Mouse (Mus musculus) hindbrain, postnatal 0 days (tissue): Measurements from ENCODE around the gene Tmco1. TPM values are rescaled to one million over a fixed set of nuclear protein-coding genes. Genes with fewer than 3 reads are reported as not detected.
A peak's percentile ranks its signal among the peaks of the same experiment; 100 is the strongest.

Experiments used
- ATAC-seq: fragments of 200-750 bp; cut with Nextera tagmentation; 2 replicates; pipeline ENCODE4 v1.8.0; 2017; ENCODE audit warnings: mild to moderate bottlenecking, moderate TSS enrichment, moderate library complexity
- DNase-seq: peaks from one replicate; pipeline ENCODE4 v3.0.0-alpha.2; 2015; ENCODE audit warnings: low spot score
- H3K27ac ChIP-seq: fragments of 300-500 bp; sonication (generic); 2 replicates; pipeline ENCODE4 v1.5.1; 2014; ENCODE audit warnings: mild to moderate bottlenecking
- H3K27me3 ChIP-seq: fragments of 300-500 bp; sonication (generic); 2 replicates; pipeline ENCODE4 v1.6.1; 2014; ENCODE audit warnings: low read length, mixed read lengths; ENCODE audit not compliant: insufficient read depth
- H3K36me3 ChIP-seq: fragments of 300-500 bp; sonication (generic); 2 replicates; pipeline ENCODE4 v1.6.1; 2014; ENCODE audit warnings: low read length, mixed read lengths; ENCODE audit not compliant: insufficient read depth
- H3K4me1 ChIP-seq: fragments of 300-500 bp; sonication (generic); 2 replicates; pipeline ENCODE4 v1.6.1; 2014; ENCODE audit warnings: antibody characterized with exemption, low read length, mixed read lengths; ENCODE audit not compliant: insufficient read depth
- H3K4me2 ChIP-seq: fragments of 300-500 bp; sonication (generic); 2 replicates; pipeline ENCODE4 v1.6.1; 2014; ENCODE audit warnings: low read depth, mild to moderate bottlenecking, low read length, moderate library complexity, mixed read lengths
- H3K4me3 ChIP-seq: fragments of 300-500 bp; sonication (generic); 2 replicates; pipeline ENCODE4 v1.5.1; 2014; ENCODE audit warnings: low read length
- H3K9ac ChIP-seq: fragments of 300-500 bp; sonication (generic); replicated peaks from 2 replicates; pipeline ENCODE4 v1.6.1; 2014; ENCODE audit warnings: mild to moderate bottlenecking, low read length, moderate library complexity, mixed read lengths
- H3K9me3 ChIP-seq: fragments of 300-500 bp; sonication (generic); 2 replicates; pipeline ENCODE4 v1.6.1; 2016; ENCODE audit warnings: low read length, mixed read lengths
- CTCF ChIP-seq: IDR thresholded peaks from 2 replicates; pipeline ENCODE4 v1.5.1; 2016; ENCODE audit warnings: antibody characterized with exemption, control low read depth, low read depth
- WGBS: fragments of 180-500 bp; shearing (Covaris S2); extraction: QIAGEN DNeasy Blood & Tissue Kit; methylation state at CpG from one replicate; pipeline ENCODE4 v1.1.7; 2014; 5-methylcytosine and 5-hydroxymethylcytosine counted together
- polyA plus RNA-seq: library from polyadenylated mRNA; unstranded; fragments of >200 nt; fragmentation: Nextera tagmentation; extraction: Ambion mirVana; gene quantifications from 2 replicates; pipeline ENCODE4 v1.2.1, GENCODE M21; 2015
- total RNA-seq: library from RNA; depleted of rRNA; stranded (reverse); fragments of >200 nt; gene quantifications from 2 replicates; pipeline ENCODE4 v1.2.3, GENCODE M21; 2014; rRNA removed

Tmco1 gene
- 47.5 and 63.2 TPM in 2 replicates for total RNA-seq
- polyA plus RNA-seq, result 70.4 and 80.8 TPM in 2 replicates

GRCm38 (mm10) chr1:167308261-167309054 lies at the start of gene Tmco1:
Gene Tmco1 (plus strand): TSS chr1:167308378.
- Histone ChIP-seq H3K4me3 (peak within 1 kb of the TSS; percentile 80), H3K9me3 (no peaks in the 10 kb centered on the region), H3K27ac (peak within 1 kb of the TSS; percentile 96), H3K4me1 (peaks cover 4% of the 10 kb centered on the region; the same call in 1 of the 2 replicates), H3K27me3 (no peaks in the 10 kb centered on the region), H3K4me2 (peak within 1 kb of the TSS; percentile 92), H3K36me3 (no peaks in the 10 kb centered on the region), H3K9ac (peak within 1 kb of the TSS; percentile 94)
- ATAC-seq (peak; percentile 99), DNase-seq (peak; percentile 99)
- WGBS, result under 1% methylated on average over 78 of the region's 82 CpGs
- TF ChIP-seq CTCF, result peak; percentile 48

- WGBS, result 49% methylated on average over 10 of the region's 10 CpGs
- Histone ChIP-seq H3K4me3 (no peak overlapping the region), H3K4me1 (no peaks in the 10 kb centered on the region), H3K27ac (no peak overlapping the region), H3K36me3 (no peaks in the 10 kb centered on the region), H3K9ac (no peak overlapping the region), H3K27me3 (no peaks in the 10 kb centered on the region), H3K4me2 (no peak overlapping the region), H3K9me3 (no peaks in the 10 kb centered on the region)
- ATAC-seq (no peak), DNase-seq (no peak)
- TF ChIP-seq CTCF, result no peak
Observed at GRCm38 (mm10) chr1:167259702-167260101, 48.5 kb upstream of the Tmco1 start.

- TF ChIP-seq CTCF, result no peak
- no peaks in the 10 kb centered on the region for H3K27me3 ChIP-seq
- no peaks in the 10 kb centered on the region for H3K36me3 ChIP-seq
- H3K9ac ChIP-seq, result no peak overlapping the region
- DNase-seq (no peak), ATAC-seq (no peak)
- 89% methylated on average over 11 of the region's 11 CpGs for WGBS
- no peak overlapping the region for H3K4me3 ChIP-seq
- H3K9me3 ChIP-seq, result no peaks in the 10 kb centered on the region
- no peak overlapping the region for H3K4me2 ChIP-seq
- no peaks in the 10 kb centered on the region for H3K4me1 ChIP-seq
- H3K27ac ChIP-seq, result no peak overlapping the region
Observed at GRCm38 (mm10) chr1:167261750-167262149, 46.4 kb upstream of the Tmco1 start.

- no peak overlapping the region for H3K9ac ChIP-seq
- H3K4me3 ChIP-seq, result no peak overlapping the region
- no peak overlapping the region for H3K4me2 ChIP-seq
- H3K9me3 ChIP-seq, result no peaks in the 10 kb centered on the region
- no peak overlapping the region for H3K27ac ChIP-seq
- no peak for TF ChIP-seq CTCF
- H3K4me1 ChIP-seq, result no peaks in the 10 kb centered on the region
- no peaks in the 10 kb centered on the region for H3K27me3 ChIP-seq
- H3K36me3 ChIP-seq, result no peaks in the 10 kb centered on the region
- no peak for DNase-seq
- no peak for ATAC-seq
- WGBS, result 65% methylated on average over 10 of the region's 10 CpGs
Observed at GRCm38 (mm10) chr1:167262489-167263041, 45.6 kb upstream of the Tmco1 start.

GRCm38 (mm10) chr1:167265366-167265765 lies 42.8 kb upstream of the Tmco1 start:
- Histone ChIP-seq H3K9me3 (no peaks in the 10 kb centered on the region), H3K36me3 (no peaks in the 10 kb centered on the region), H3K27me3 (no peaks in the 10 kb centered on the region), H3K4me2 (no peak overlapping the region), H3K4me3 (no peak overlapping the region), H3K9ac (no peak overlapping the region), H3K27ac (no peak overlapping the region), H3K4me1 (peaks cover 8% of the 10 kb centered on the region)
- WGBS, result 77% methylated on average over 4 of the region's 4 CpGs
- no peak for DNase-seq
- no peak for ATAC-seq
- no peak for TF ChIP-seq CTCF

GRCm38 (mm10) chr1:167266720-167267119 lies 41.5 kb upstream of the Tmco1 start:
- Histone ChIP-seq H3K4me2 (no peak overlapping the region), H3K9me3 (no peaks in the 10 kb centered on the region), H3K36me3 (no peaks in the 10 kb centered on the region), H3K27ac (no peak overlapping the region), H3K27me3 (no peaks in the 10 kb centered on the region), H3K9ac (no peak overlapping the region), H3K4me3 (no peak overlapping the region), H3K4me1 (peaks cover 19% of the 10 kb centered on the region)
- no peak for TF ChIP-seq CTCF
- ATAC-seq, result no peak
- no peak for DNase-seq
- WGBS, result 83% methylated on average over 3 of the region's 3 CpGs
